Mouse (Mus musculus): ENCODE data around the gene Cnnm2.
"Not testable (repeated sequence)": the region's sequence is repeated elsewhere in the genome, so short reads cannot be mapped to it uniquely, and the experiment has no call there.

Cnnm2 gene

GRCm38 (mm10) chr19:46760375-46761160 is 828 bp upstream of the Cnnm2 start:
- DNase-seq, result peak; percentile 85 to 91

- DNase-seq, result no peak
These were observed 535 bp downstream of the Cnnm2 start for GRCm38 (mm10) chr19:46761971-46762290.

DNA sequence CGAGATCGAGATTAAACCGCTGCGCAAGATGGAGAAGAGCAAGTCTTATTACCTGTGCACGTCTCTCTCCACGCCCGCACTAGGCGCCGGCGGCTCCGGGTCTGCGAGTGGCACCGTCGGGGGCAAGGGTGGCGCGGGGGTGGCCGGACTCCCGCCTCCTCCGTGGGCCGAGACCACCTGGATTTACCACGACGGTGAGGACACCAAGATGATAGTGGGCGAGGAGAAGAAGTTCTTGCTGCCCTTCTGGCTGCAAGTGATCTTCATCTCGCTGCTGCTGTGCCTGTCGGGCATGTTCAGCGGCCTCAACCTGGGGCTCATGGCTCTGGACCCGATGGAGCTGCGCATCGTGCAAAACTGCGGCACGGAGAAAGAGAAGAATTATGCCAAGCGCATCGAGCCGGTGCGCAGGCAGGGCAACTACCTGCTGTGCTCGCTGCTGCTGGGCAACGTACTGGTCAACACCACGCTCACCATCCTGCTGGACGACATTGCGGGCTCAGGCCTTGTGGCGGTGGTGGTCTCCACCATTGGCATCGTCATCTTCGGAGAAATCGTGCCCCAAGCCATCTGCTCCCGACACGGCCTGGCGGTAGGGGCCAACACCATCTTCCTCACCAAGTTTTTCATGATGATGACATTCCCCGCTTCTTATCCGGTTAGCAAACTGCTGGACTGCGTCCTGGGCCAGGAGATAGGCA is 1.0 kb downstream of the Cnnm2 start:
- peak in 1 of 2 experiments; percentile 30 for DNase-seq

GRCm38 (mm10) chr19:46762992-46763342 is 1.6 kb downstream of the Cnnm2 start:
- DNase-seq, result no peak

DNA sequence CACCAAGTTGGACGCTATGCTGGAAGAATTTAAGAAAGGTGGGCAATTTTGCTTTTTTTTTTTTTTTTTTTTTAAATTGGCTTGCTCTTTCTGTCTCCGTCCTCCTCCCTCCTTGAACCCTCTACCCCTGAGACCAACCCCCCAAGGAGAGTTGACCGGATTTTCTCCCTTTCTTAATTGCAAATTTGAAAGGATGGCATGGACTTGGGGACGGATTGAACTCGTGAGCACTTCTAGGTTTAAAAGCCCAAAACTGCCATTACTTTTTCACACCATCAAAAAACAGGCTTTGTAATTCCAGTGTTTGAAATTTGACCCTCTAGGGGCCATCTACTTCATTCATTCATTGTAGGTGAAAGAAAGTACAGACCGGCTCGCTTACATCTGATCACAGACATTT is 2.0 kb downstream of the Cnnm2 start:
- DNase-seq, result no peak

- no peak for DNase-seq
These were observed 2.8 kb downstream of the Cnnm2 start for GRCm38 (mm10) chr19:46763932-46764762.

DNA sequence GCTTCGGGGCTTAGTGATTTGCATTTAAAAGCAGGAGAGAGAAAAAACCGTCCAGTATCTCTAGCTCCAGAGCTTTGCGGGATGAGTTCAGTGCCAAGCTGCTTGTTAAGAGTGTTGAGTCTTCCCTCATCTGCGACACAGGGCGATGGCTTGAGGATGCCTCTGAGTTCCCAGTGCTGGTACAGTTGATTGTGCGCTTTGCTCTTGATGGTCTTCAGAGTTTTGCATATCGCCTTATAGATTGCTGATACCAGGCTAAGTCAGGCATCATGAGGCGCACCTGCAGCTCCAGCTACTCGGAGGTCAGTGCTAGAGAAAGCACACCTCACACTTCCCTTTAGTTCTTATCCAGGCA is 3.3 kb downstream of the Cnnm2 start:
- DNase-seq, result no peak

- no peak for DNase-seq
These were observed 4.7 kb downstream of the Cnnm2 start for GRCm38 (mm10) chr19:46766125-46766524.

DNA sequence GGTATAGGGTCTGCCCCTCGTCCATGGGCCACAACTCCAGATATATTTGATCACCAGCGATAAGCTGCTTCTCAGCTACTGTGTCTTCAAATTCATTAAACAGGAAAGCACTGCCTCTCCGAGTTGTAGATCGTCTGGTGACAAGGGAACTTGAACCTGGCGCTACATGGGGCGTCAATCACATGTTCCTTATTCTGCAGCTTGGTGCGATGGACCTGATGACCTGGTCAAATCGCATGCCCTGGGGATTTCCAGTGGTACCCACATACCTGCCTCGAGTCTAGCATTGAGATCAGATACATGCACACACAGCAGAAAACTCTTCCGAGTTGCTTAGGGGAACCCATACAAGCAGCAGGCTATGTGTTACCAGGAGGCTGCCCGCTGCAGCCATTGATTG is 8.4 kb downstream of the Cnnm2 start:
- no peak for DNase-seq

- no peak for DNase-seq
These were observed 10.4 kb downstream of the Cnnm2 start for GRCm38 (mm10) chr19:46771801-46772200.

- DNase-seq, result no peak
These were observed 15.0 kb downstream of the Cnnm2 start for GRCm38 (mm10) chr19:46776391-46776790.

GRCm38 (mm10) chr19:46776850-46777249 is 15.5 kb downstream of the Cnnm2 start:
- no peak for DNase-seq

- DNase-seq, result no peak
These were observed 16.7 kb downstream of the Cnnm2 start for GRCm38 (mm10) chr19:46777928-46778680.

GRCm38 (mm10) chr19:46779130-46779529 is 17.7 kb downstream of the Cnnm2 start:
- not testable (repeated sequence) for DNase-seq

DNA sequence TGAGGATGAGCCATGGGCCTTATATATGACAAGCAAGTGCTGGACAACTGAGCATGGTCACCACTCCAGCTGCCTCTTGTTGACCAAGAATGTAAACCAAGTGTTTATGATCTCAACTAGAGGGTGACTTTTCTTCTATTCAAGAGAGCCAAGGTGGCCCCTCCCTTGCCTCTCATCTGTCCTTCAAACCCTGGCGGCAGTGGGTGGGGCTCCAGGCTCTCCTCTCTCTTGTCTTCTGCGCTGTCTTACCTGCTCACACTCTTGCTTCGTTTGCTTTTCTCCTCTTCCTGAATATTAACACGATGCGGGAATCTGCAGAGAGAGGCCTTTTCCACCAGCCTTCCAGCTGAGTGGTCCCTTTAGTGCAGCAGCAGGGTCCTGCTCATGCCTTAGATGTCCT is 22.6 kb downstream of the Cnnm2 start:
- DNase-seq, result no peak

GRCm38 (mm10) chr19:46784502-46784901 is 23.1 kb downstream of the Cnnm2 start:
- no peak for DNase-seq

- no peak for DNase-seq
These were observed 24.2 kb downstream of the Cnnm2 start for GRCm38 (mm10) chr19:46785633-46786032.

DNA sequence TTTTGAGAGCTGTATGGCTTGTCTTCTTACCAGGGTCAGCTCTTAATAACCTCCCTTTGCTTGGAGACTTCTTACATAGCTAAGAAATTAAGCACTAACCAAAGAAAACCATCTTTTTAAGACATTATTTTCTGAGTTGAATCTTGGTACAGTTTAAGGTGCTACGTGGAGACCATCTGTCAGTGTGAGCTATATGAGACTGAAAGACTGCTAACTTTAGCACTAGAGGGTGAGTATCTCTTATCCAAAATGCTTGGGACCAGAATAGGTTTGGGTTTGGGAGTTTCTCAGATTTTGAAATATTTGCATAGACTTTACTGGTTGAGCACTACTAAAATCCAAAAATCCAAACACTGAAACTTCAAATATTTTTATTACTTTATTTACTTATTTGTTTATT is 28.4 kb downstream of the Cnnm2 start:
- DNase-seq, result no peak

DNA sequence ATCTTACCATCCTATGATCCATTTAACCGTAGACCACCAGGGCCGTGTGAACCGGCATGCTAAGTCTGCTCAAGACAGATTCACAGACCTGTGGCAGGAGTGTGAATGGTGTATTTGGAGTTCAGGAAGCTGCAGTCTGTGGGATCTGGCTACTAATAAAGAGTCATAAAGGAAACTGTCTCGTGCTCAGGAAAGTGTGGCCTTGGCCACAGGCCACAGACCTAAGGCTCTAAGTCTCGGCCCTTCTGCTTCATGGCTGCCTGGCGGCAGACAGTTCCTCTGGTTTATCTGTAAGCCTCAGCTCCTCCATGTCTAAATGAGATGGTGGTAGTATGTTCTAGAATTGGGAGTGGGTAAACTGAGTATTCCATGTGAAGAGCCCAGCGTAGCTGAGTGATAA is 30.0 kb downstream of the Cnnm2 start:
- DNase-seq, result no peak

DNA sequence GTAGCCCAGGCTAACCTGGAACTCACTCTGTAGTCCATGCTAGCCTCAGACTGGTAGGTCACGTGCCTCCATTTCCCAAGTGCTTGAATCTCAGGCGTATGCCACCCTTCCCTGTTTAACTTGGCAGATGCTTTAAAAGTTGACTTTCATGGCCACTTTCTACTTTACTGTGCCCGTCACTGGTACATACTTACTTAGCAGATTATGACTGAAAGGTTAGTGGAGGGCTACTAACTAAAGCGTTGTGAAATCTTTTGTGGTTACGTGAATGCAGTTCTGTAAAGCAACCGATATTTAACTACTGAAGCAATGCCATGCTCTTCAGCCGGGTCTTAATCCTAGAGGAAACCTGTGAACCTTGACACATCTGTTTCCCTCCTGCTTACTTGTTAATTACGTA is 30.5 kb downstream of the Cnnm2 start:
- no peak for DNase-seq

- no peak for DNase-seq
These were observed 31.1 kb downstream of the Cnnm2 start for GRCm38 (mm10) chr19:46792480-46792879.

DNA sequence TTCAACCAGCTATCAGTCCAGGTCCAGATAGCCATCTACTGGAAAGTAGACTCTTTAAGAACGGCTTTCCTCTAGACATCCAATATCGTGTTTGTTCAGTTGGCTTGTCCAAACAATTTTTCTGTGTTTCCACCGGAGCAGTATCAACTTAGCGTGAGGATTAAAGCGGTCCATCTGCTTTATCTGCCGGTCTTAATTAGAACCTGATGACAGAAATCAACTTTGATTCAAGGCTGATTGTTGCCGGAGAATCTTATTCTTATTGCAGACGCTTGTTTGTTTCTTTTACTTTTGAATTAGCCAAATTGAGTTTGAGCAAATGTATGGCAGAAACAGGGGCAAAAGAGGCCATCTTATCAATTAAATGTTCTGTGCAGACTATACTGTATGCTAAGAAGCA is 32.8 kb downstream of the Cnnm2 start:
- no peak for DNase-seq

- DNase-seq, result no peak
These were observed 38.6 kb downstream of the Cnnm2 start for GRCm38 (mm10) chr19:46799903-46800583.
